Mouse (Mus musculus) CH12.LX (cell line): Measurements from ENCODE around the gene Ninl.

Experiments
- BHLHE40 ChIP-seq: IDR thresholded peaks from 2 replicates; pipeline ENCODE4 v1.6.1; 2011; ENCODE audit warnings: mild to moderate bottlenecking, low read depth, low read length, improper control_type of control experiment
- CTCF ChIP-seq, 2 experiments: IDR thresholded peaks in 1 of 2; conservative IDR thresholded peaks in 1 of 2; 2 replicates each; pipeline ENCODE4 v1.5.1; 2011 to 2012; ENCODE audit warnings: low read depth in 2 of 2, low read length in 2 of 2, improper control_type of control experiment in 1 of 2, inconsistent platforms in 1 of 2, mild to moderate bottlenecking in 1 of 2, moderate library complexity in 1 of 2
- HCFC1 ChIP-seq: IDR thresholded peaks from 2 replicates; pipeline ENCODE4 v1.6.1; 2012; ENCODE audit warnings: low read depth, mild to moderate bottlenecking, inconsistent platforms, low read length, improper control_type of control experiment
- MAFK ChIP-seq: IDR thresholded peaks from 2 replicates; pipeline ENCODE4 v1.6.1; 2011; ENCODE audit warnings: low read length, improper control_type of control experiment; ENCODE audit not compliant: insufficient replicate concordance
- MEF2A ChIP-seq: IDR thresholded peaks from 2 replicates; pipeline ENCODE4 v1.6.1; 2014; ENCODE audit warnings: low read depth, mild to moderate bottlenecking, inconsistent platforms, low read length, improper control_type of control experiment, borderline replicate concordance
- POLR2A ChIP-seq: IDR thresholded peaks from 2 replicates; pipeline ENCODE4 v1.6.1; 2011; ENCODE audit warnings: low read depth, mild to moderate bottlenecking, improper control_type of control experiment, low read length

- no peak for TF ChIP-seq CTCF (conservative IDR thresholded peaks at IDR 0.05 in 1 of 2, IDR thresholded peaks at IDR 0.05 in 1 of 2; ENCODE audit: low read depth in 2 of 2, low read length in 2 of 2)
- TF ChIP-seq MEF2A, result no peak
- TF ChIP-seq HCFC1, result no peak
- no peak for TF ChIP-seq POLR2A
- TF ChIP-seq BHLHE40, result no peak
- TF ChIP-seq MAFK, result no peak
Measured at GRCm38 (mm10) chr2:150920543-150920942, 118.6 kb downstream of the Ninl start.
